Mouse (Mus musculus) cerebellum, adult 18-20 months (tissue): ENCODE measurements around the gene Simc1.
"Not testable (repeated sequence)": the region's sequence is repeated elsewhere in the genome, so short reads cannot be mapped to it uniquely, and the experiment has no call there.

Experiments used
- DNase-seq, 2 experiments: peaks; one replicate each; pipeline ENCODE4 v3.0.0; 2021

Gene Simc1

GRCm38 (mm10) chr13:54503604-54504521 is at the start of gene Simc1:
Gene Simc1 (plus strand): TSS chr13:54503779.
- DNase-seq = peak; percentile 65 to 72

GRCm38 (mm10) chr13:54457062-54457461 is 46.5 kb upstream of the Simc1 start:
- DNase-seq = no peak

- no peak for DNase-seq
These were observed 44.3 kb upstream of the Simc1 start for GRCm38 (mm10) chr13:54459282-54459681.

- peak; percentile 92 to 93 for DNase-seq
These were observed 35.2 kb upstream of the Simc1 start, which contains the start of gene Thoc3 for GRCm38 (mm10) chr13:54468098-54469011. Gene Thoc3 (minus strand): TSS chr13:54468849.

- DNase-seq = no peak
These were observed 34.6 kb upstream of the Simc1 start for GRCm38 (mm10) chr13:54469012-54469354.

GRCm38 (mm10) chr13:54471967-54472366 is 31.6 kb upstream of the Simc1 start:
- DNase-seq = no peak

GRCm38 (mm10) chr13:54474996-54475395 is 28.6 kb upstream of the Simc1 start:
- DNase-seq = no peak

GRCm38 (mm10) chr13:54475702-54476101 is 27.9 kb upstream of the Simc1 start:
- no peak for DNase-seq

GRCm38 (mm10) chr13:54479286-54479685 is 24.3 kb upstream of the Simc1 start:
- peak in 1 of 2 experiments; percentile 13 for DNase-seq

GRCm38 (mm10) chr13:54481498-54481897 is 22.1 kb upstream of the Simc1 start:
- DNase-seq = no peak

GRCm38 (mm10) chr13:54490411-54490810 is 13.2 kb upstream of the Simc1 start:
- DNase-seq = no peak

- DNase-seq = no peak
These were observed 12.2 kb upstream of the Simc1 start for GRCm38 (mm10) chr13:54491381-54491780.

- DNase-seq = not testable (repeated sequence)
These were observed 4.0 kb upstream of the Simc1 start for GRCm38 (mm10) chr13:54499551-54499950.

GRCm38 (mm10) chr13:54501352-54501751 is 2.2 kb upstream of the Simc1 start:
- no peak for DNase-seq

- no peak for DNase-seq
These were observed 1.5 kb upstream of the Simc1 start for GRCm38 (mm10) chr13:54501957-54502690.

- no peak for DNase-seq
These were observed 338 bp upstream of the Simc1 start for GRCm38 (mm10) chr13:54503278-54503603.

GRCm38 (mm10) chr13:54504611-54505260 is 1.2 kb downstream of the Simc1 start:
- peak in 1 of 2 experiments; percentile 10 for DNase-seq

- no peak for DNase-seq
These were observed 2.3 kb downstream of the Simc1 start for GRCm38 (mm10) chr13:54505920-54506319.

GRCm38 (mm10) chr13:54520221-54520620 is 16.6 kb downstream of the Simc1 start:
- DNase-seq = no peak

- DNase-seq = no peak
These were observed 17.6 kb downstream of the Simc1 start for GRCm38 (mm10) chr13:54521181-54521580.

- DNase-seq = no peak
These were observed 23.6 kb downstream of the Simc1 start for GRCm38 (mm10) chr13:54527140-54527539.

GRCm38 (mm10) chr13:54532134-54532533 is 28.6 kb downstream of the Simc1 start:
- no peak for DNase-seq
